Mouse (Mus musculus) bone marrow, adult 2 months (tissue): ENCODE data around the gene Eif3k.

ENCODE experiments used
- CTCF ChIP-seq: fragments of 200-500 bp; IDR thresholded peaks from 2 replicates; pipeline ENCODE4 v1.5.1; 2011; ENCODE audit warnings: low read length, control low read depth; ENCODE audit not compliant: control insufficient read depth, insufficient read depth
- POLR2A ChIP-seq: fragments of 200-500 bp; IDR thresholded peaks from 2 replicates; pipeline ENCODE4 v1.6.1; 2011; ENCODE audit warnings: low read depth, mild to moderate bottlenecking, control low read depth, low read length, borderline replicate concordance; ENCODE audit not compliant: control insufficient read depth

DNA sequence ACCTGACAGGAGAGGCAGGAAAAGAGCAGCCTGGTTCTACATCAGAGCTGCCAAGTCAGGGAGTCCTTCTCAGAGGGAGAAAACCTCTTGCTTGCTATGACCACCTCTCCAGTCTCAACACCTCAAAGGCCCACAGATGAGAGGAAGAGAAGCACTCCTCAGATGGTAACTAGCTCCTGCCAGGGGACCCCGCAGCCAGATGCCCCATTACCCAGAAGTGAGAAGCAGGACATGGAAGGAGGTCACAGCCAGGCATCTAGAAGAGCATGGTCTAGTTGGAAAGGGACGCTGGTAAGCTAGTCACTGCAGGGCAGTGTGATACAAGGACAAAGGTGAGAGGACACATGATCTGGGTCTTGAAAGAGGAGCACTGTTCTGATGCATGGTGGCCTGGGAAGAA is 47.8 kb downstream of the Eif3k start:
- TF ChIP-seq POLR2A, result no peak
- no peak for TF ChIP-seq CTCF
